Mouse (Mus musculus) CD4-positive helper T cell, adult 2 months (primary cell): ENCODE data around the gene Pla2g1b.

Experiments
- DNase-seq: peaks from one replicate; pipeline ENCODE4 v3.0.0-alpha.2; 2012; ENCODE audit warnings: low read depth, missing footprints, low spot score

Gene Pla2g1b

GRCm38 (mm10) chr5:115465642-115466420 lies at the start of gene Pla2g1b:
TSS of gene Pla2g1b (plus strand) at chr5:115466262.
- no peak for DNase-seq

- no peak for DNase-seq
Measured at GRCm38 (mm10) chr5:115428831-115429358, 37.2 kb upstream of the Pla2g1b start.

- DNase-seq = no peak
Measured at GRCm38 (mm10) chr5:115429359-115430186, 36.5 kb upstream of the Pla2g1b start, which contains the start of gene Msi1. TSS of gene Msi1 (plus strand) at chr5:115429599.

- DNase-seq = no peak
Measured at GRCm38 (mm10) chr5:115430187-115430960, 35.7 kb upstream of the Pla2g1b start.

GRCm38 (mm10) chr5:115431061-115431897 lies 34.8 kb upstream of the Pla2g1b start:
- no peak for DNase-seq

- DNase-seq = no peak
Measured at GRCm38 (mm10) chr5:115431898-115432259, 34.2 kb upstream of the Pla2g1b start.

GRCm38 (mm10) chr5:115432395-115432794 lies 33.7 kb upstream of the Pla2g1b start:
- DNase-seq = no peak

GRCm38 (mm10) chr5:115433191-115433590 lies 32.9 kb upstream of the Pla2g1b start:
- no peak for DNase-seq

- DNase-seq = no peak
Measured at GRCm38 (mm10) chr5:115434280-115434852, 31.7 kb upstream of the Pla2g1b start.

GRCm38 (mm10) chr5:115434853-115435754 lies 31.0 kb upstream of the Pla2g1b start:
- DNase-seq = no peak

- DNase-seq = no peak
Measured at GRCm38 (mm10) chr5:115435755-115436379, 30.2 kb upstream of the Pla2g1b start.

- DNase-seq = no peak
Measured at GRCm38 (mm10) chr5:115436421-115437124, 29.5 kb upstream of the Pla2g1b start.

GRCm38 (mm10) chr5:115437242-115437944 lies 28.7 kb upstream of the Pla2g1b start:
- no peak for DNase-seq

GRCm38 (mm10) chr5:115437945-115438315 lies 28.1 kb upstream of the Pla2g1b start:
- DNase-seq = no peak

- DNase-seq = no peak
Measured at GRCm38 (mm10) chr5:115438667-115439066, 27.4 kb upstream of the Pla2g1b start.

- peak; percentile 69 for DNase-seq
Measured at GRCm38 (mm10) chr5:115441205-115441849, 24.7 kb upstream of the Pla2g1b start.

- peak; percentile 34 for DNase-seq
Measured at GRCm38 (mm10) chr5:115442663-115443062, 23.4 kb upstream of the Pla2g1b start.
